Mouse (Mus musculus): Measurements from ENCODE around the gene Egfl8.

Egfl8 gene

GRCm38 (mm10) chr17:34648141-34648890 lies 32.5 kb upstream of the Egfl8 start:
- DNase-seq: peak in 1 of 2 experiments; percentile 36

- DNase-seq: peak; percentile 97 to 100
These were observed 31.4 kb upstream of the Egfl8 start, which contains the start of gene Atf6b for GRCm38 (mm10) chr17:34646906-34647787. Atf6b (plus strand) TSS chr17:34647146.

GRCm38 (mm10) chr17:34645831-34646511 lies 30.2 kb upstream of the Egfl8 start:
- peak in 1 of 2 experiments; percentile 53 for DNase-seq

- peak in 1 of 2 experiments; percentile 28 for DNase-seq
These were observed 29.6 kb upstream of the Egfl8 start for GRCm38 (mm10) chr17:34645256-34645829.

GRCm38 (mm10) chr17:34644608-34645007 lies 28.8 kb upstream of the Egfl8 start, which contains the start of gene Fkbpl:
Fkbpl (plus strand) TSS chr17:34644764.
- DNase-seq: peak; percentile 98

- no peak for DNase-seq
These were observed 28.2 kb upstream of the Egfl8 start for GRCm38 (mm10) chr17:34643944-34644343.

- DNase-seq: peak in 1 of 2 experiments; percentile 27
These were observed 27.6 kb upstream of the Egfl8 start for GRCm38 (mm10) chr17:34643379-34643778.

DNA sequence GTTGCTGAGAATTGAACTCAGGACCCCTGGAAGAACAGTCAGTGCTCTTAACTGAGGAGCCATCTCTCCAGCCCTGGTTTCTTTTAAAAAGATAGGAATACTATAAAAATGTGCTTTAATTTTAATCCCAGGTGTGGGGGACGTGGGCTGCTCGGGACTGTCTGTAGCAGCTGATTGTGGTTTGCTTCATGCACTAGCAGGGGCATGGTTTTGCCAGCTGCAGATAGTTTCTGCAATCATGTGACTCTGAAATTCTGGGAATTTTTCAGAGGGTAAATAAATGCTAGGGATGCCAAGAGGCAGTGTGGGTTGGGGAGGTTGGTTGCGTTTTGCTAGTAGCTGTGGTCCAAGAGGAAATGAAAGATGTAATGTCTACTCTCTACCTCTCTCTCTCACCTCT lies 26.2 kb upstream of the Egfl8 start:
- DNase-seq: no peak

DNA sequence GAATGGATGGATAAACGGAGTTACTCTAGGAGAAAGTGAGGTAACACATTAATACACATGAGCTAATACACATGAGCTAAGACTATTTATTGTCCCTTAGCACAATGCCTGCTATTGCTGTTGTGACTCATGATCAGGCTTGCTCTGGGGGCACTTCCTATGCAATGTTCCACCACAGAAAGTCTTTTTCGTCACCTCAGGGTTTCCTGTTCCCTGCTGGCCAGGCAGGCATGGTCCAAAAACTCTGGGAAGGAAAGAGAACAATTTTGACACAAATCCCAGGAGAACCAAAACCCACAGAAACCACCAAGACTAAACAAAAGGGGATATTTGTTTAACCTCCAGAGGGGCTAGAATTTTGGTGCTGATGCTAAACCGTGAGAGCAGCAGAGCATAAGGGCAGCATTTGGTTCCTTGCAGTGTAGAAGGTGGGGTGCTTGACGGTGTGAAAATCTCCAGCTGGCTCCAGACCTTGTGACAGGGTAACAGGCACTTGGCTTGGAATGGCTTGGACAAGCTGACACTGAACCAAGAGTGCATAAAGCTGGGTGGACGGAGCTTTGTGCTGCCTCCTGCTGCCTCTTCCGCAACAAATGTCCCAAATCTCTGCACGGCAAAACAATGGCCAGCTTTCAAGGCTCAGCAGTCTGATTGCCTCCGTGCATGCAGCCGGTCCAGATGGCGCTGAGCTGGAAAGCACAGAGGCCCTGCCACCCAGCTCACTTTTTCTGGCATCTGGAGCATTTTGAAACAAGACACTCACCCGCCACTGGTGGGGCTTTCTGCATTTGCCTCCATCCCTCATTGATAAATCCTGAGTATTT lies 25.2 kb upstream of the Egfl8 start:
- DNase-seq: peak in 1 of 2 experiments; percentile 66

DNA sequence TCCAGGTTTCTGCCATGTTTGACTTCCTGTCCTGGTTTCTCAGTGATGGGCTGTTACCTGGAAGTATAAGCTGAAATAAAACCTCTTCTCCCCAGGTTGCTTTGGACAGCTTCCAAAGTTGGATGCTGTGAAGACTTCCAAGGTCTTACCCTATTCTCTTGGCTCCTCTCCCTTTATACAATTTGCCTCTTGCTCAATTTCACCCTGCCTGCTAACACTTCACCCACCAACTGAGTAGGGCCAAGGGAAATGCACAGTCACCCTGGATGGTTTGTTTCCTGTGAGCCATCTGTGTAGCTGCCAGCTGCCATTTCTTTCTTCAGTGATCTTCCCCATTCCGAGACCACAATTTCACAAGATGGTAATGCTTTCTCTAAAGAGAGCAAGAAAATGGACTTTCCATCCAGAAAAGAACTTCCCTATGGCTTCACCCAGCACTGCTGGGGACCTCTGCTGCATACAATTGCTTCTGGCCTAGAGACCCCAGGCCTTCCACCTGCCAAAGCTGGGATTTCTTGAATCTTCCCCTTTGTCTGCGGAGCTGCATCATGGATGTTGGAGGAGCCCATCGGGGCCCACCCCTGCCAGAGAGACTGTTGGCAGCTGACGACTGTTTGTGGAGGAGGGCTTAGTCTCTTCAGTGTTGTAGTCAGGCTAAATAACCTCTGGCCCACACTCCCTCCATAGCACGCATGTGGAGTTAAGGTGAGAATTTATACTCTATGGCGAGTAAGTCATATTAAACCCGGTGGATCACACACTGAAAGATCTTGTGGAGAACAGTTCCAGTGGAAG lies 23.9 kb upstream of the Egfl8 start:
- peak in 1 of 2 experiments; percentile 24 for DNase-seq

GRCm38 (mm10) chr17:34637459-34637858 lies 21.7 kb upstream of the Egfl8 start:
- no peak for DNase-seq

GRCm38 (mm10) chr17:34635671-34636070 lies 19.9 kb upstream of the Egfl8 start:
- no peak for DNase-seq

GRCm38 (mm10) chr17:34632261-34632691 lies 16.5 kb upstream of the Egfl8 start:
- peak; percentile 83 to 90 for DNase-seq

- DNase-seq: peak in 1 of 2 experiments; percentile 37
These were observed 15.9 kb upstream of the Egfl8 start for GRCm38 (mm10) chr17:34631647-34632046.

DNA sequence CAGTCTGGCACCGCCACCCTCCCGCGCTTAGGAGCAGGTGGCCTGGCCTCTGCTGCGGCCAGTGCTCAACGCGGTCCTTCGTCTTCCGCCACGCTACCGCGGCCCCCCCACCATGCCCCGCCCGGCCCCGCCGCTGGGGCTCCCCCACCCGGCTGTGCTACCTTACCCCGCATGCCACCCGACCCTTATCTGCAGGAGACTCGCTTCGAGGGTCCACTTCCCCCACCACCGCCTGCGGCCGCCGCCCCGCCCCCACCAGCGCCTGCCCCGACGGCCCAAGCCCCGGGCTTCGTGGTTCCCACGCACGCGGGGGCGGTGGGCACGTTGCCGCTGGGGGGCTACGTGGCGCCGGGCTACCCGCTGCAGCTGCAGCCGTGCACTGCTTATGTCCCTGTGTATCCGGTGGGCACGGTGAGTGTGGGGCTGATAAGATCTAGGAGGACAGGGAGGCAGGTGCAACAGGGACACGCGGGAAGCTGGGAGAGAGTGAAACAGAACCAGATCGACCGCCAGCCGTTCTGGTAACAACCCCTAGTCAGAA lies 15.1 kb upstream of the Egfl8 start:
- DNase-seq: peak in 1 of 2 experiments; percentile 43

- peak in 1 of 2 experiments; percentile 27 for DNase-seq
These were observed 14.2 kb upstream of the Egfl8 start for GRCm38 (mm10) chr17:34629796-34630603.

GRCm38 (mm10) chr17:34629221-34629751 lies 13.5 kb upstream of the Egfl8 start, which contains the start of gene Prrt1:
Prrt1 (plus strand) TSS chr17:34629533.
- peak in 1 of 2 experiments; percentile 40 for DNase-seq

DNA sequence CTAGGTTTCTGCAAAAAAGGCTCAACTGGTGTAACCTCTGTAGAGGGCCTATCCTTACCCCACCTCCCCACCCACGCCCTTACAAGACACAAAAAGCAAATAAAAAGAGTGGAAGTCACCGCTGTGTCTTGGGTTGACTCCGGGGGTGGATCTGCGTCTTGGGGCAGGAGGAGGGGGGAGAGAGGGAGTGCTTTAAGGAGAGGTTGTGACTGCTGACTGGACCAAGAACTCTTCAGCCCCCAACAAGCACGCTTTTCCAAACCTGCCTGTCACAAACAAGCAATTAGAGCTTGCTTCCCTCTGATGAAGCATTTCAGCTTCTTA lies 12.8 kb upstream of the Egfl8 start:
- no peak for DNase-seq
